Mouse (Mus musculus): ENCODE measurements around the gene Tcp10b.
"Not testable (repeated sequence)": the region's sequence is repeated elsewhere in the genome, so short reads cannot be mapped to it uniquely, and the experiment has no call there.

The Tcp10b gene

GRCm38 (mm10) chr17:13060804-13061203 lies at the start of gene Tcp10b:
TSS of gene Tcp10b (plus strand) at chr17:13061104.
- DNase-seq (ENCODE audit: low read depth) = not testable (repeated sequence)

- no peak for DNase-seq (ENCODE audit: low read depth)
Measured at GRCm38 (mm10) chr17:13013316-13013715, 47.6 kb upstream of the Tcp10b start.

- DNase-seq (ENCODE audit: low read depth) = not testable (repeated sequence)
Measured at GRCm38 (mm10) chr17:13036627-13037192, 24.2 kb upstream of the Tcp10b start.

GRCm38 (mm10) chr17:13043846-13044673 lies 16.8 kb upstream of the Tcp10b start:
- peak; percentile 57 for DNase-seq (ENCODE audit: low read depth)

- DNase-seq (ENCODE audit: low read depth) = not testable (repeated sequence)
Measured at GRCm38 (mm10) chr17:13052124-13052813, 8.6 kb upstream of the Tcp10b start, which contains the start of gene Gpr31b. TSS of gene Gpr31b (minus strand) at chr17:13052296.

GRCm38 (mm10) chr17:13062882-13063281 lies 2.0 kb downstream of the Tcp10b start:
- not testable (repeated sequence) for DNase-seq (ENCODE audit: low read depth)

GRCm38 (mm10) chr17:13067864-13068385 lies 7.0 kb downstream of the Tcp10b start:
- DNase-seq (ENCODE audit: low read depth) = not testable (repeated sequence)

- DNase-seq (ENCODE audit: low read depth) = not testable (repeated sequence)
Measured at GRCm38 (mm10) chr17:13069227-13069626, 8.3 kb downstream of the Tcp10b start.

- not testable (repeated sequence) for DNase-seq (ENCODE audit: low read depth)
Measured at GRCm38 (mm10) chr17:13091510-13091909, 30.6 kb downstream of the Tcp10b start.

GRCm38 (mm10) chr17:13092100-13092764 lies 31.3 kb downstream of the Tcp10b start:
- DNase-seq (ENCODE audit: low read depth) = not testable (repeated sequence)

GRCm38 (mm10) chr17:13092960-13093359 lies 32.1 kb downstream of the Tcp10b start:
- DNase-seq (ENCODE audit: low read depth) = not testable (repeated sequence)

GRCm38 (mm10) chr17:13106563-13106962 lies 45.7 kb downstream of the Tcp10b start:
- not testable (repeated sequence) for DNase-seq (ENCODE audit: low read depth)

- DNase-seq (ENCODE audit: low read depth) = not testable (repeated sequence)
Measured at GRCm38 (mm10) chr17:13112504-13113291, 51.8 kb downstream of the Tcp10b start.

- not testable (repeated sequence) for DNase-seq (ENCODE audit: low read depth)
Measured at GRCm38 (mm10) chr17:13123308-13124038, 62.6 kb downstream of the Tcp10b start.

- not testable (repeated sequence) for DNase-seq (ENCODE audit: low read depth)
Measured at GRCm38 (mm10) chr17:13124241-13124640, 63.3 kb downstream of the Tcp10b start.

- DNase-seq (ENCODE audit: low read depth) = not testable (repeated sequence)
Measured at GRCm38 (mm10) chr17:13129324-13129723, 68.4 kb downstream of the Tcp10b start.

GRCm38 (mm10) chr17:13129737-13130465 lies 69.0 kb downstream of the Tcp10b start:
- DNase-seq (ENCODE audit: low read depth) = not testable (repeated sequence)

- not testable (repeated sequence) for DNase-seq (ENCODE audit: low read depth)
Measured at GRCm38 (mm10) chr17:13131710-13132109, 70.8 kb downstream of the Tcp10b start, which contains the start of gene Unc93a. TSS of gene Unc93a (minus strand) at chr17:13131810.

Data from c-Kit-positive CD71-negative TER-119-negative erythroid progenitor cells, embryonic 14.5 days (primary cell).